Mouse (Mus musculus) forebrain, embryonic 13.5 days (tissue): ENCODE data around the gene Phf13. TPM values are rescaled to one million over a fixed set of nuclear protein-coding genes. Genes with fewer than 3 reads are reported as not detected.

Experiments used
- ATAC-seq: fragments of 200-750 bp; cut with Nextera tagmentation; 2 replicates; pipeline ENCODE4 v1.8.0; 2017
- H3K27ac ChIP-seq: fragments of 300-500 bp; sonication (generic); 2 replicates; pipeline ENCODE4 v1.5.1; 2015; ENCODE audit warnings: inconsistent platforms, mild to moderate bottlenecking, moderate library complexity
- H3K27me3 ChIP-seq: fragments of 300-500 bp; sonication (generic); 2 replicates; pipeline ENCODE4 v1.6.1; 2015; ENCODE audit warnings: mild to moderate bottlenecking, inconsistent platforms
- H3K36me3 ChIP-seq: fragments of 300-500 bp; sonication (generic); 2 replicates; pipeline ENCODE4 v1.6.1; 2015; ENCODE audit warnings: mild to moderate bottlenecking, inconsistent platforms; ENCODE audit not compliant: poor library complexity, severe bottlenecking
- H3K4me1 ChIP-seq: fragments of 300-500 bp; sonication (generic); 2 replicates; pipeline ENCODE4 v1.6.1; 2015; ENCODE audit warnings: inconsistent platforms
- H3K4me2 ChIP-seq: fragments of 300-500 bp; sonication (generic); 2 replicates; pipeline ENCODE4 v1.6.1; 2015; ENCODE audit warnings: inconsistent platforms, mild to moderate bottlenecking, moderate library complexity
- H3K4me3 ChIP-seq: fragments of 300-500 bp; sonication (generic); 2 replicates; pipeline ENCODE4 v1.5.1; 2015; ENCODE audit warnings: mild to moderate bottlenecking, inconsistent platforms
- H3K9ac ChIP-seq: fragments of 300-500 bp; sonication (generic); 2 replicates; pipeline ENCODE4 v1.6.1; 2015; ENCODE audit warnings: mild to moderate bottlenecking, inconsistent platforms
- H3K9me3 ChIP-seq: fragments of 300-500 bp; sonication (generic); replicated peaks from 2 replicates; pipeline ENCODE4 v1.6.1; 2016; ENCODE audit warnings: inconsistent platforms
- WGBS: fragments of 180-500 bp; shearing (Covaris S2); methylation state at CpG from one replicate; pipeline ENCODE4 v1.1.7; 2015; 5-methylcytosine and 5-hydroxymethylcytosine counted together
- polyA plus RNA-seq: library from polyadenylated mRNA; unstranded; fragments of >200 nt; fragmentation: Nextera tagmentation; extraction: Ambion mirVana; gene quantifications from 2 replicates; pipeline ENCODE4 v1.2.1, GENCODE M21; 2015

The Phf13 gene
- polyA plus RNA-seq, 1 experiment from 2014 or later: 17.6 TPM

GRCm38 (mm10) chr4:152028456-152028855, 32.4 kb upstream of the Phf13 start:
- peak overlapping the region; percentile 72 for H3K9ac ChIP-seq
- peaks cover 50% of the 10 kb centered on the region for H3K4me1 ChIP-seq
- H3K27ac ChIP-seq: no peak overlapping the region
- H3K4me3 ChIP-seq: peak overlapping the region; percentile 67
- no peak for ATAC-seq
- 69% methylated on average over 15 of the region's 15 CpGs for WGBS
- no peaks in the 10 kb centered on the region for H3K9me3 ChIP-seq
- peaks cover 13% of the 10 kb centered on the region for H3K36me3 ChIP-seq
- H3K4me2 ChIP-seq: peak overlapping the region; percentile 97
- H3K27me3 ChIP-seq: 0 out of 2 replicates have a peak, but pooled peaks cover 5% of the 10 kb centered on the region

- H3K9me3 ChIP-seq: no peaks in the 10 kb centered on the region
- H3K9ac ChIP-seq: peak within 1 kb of the TSS; percentile 72
- peak; percentile 99 for ATAC-seq
- peak within 1 kb of the TSS; percentile 67 for H3K4me3 ChIP-seq
- peak within 1 kb of the TSS; percentile 60; the same call in 1 of the 2 replicates for H3K27ac ChIP-seq
- H3K36me3 ChIP-seq: peaks cover 22% of the 10 kb centered on the region
- under 1% methylated on average over 35 of the region's 35 CpGs for WGBS
- peak within 1 kb of the TSS; percentile 97 for H3K4me2 ChIP-seq
- H3K4me1 ChIP-seq: peaks cover 51% of the 10 kb centered on the region
- 0 out of 2 replicates have a peak, but pooled peaks cover 5% of the 10 kb centered on the region for H3K27me3 ChIP-seq
These were observed 31.5 kb upstream of the Phf13 start, which contains the start of gene Zbtb48 for GRCm38 (mm10) chr4:152027524-152027923. Zbtb48 (minus strand) TSS chr4:152027671.

GRCm38 (mm10) chr4:152026751-152027508, 30.9 kb upstream of the Phf13 start:
- Histone ChIP-seq H3K9me3 (no peaks in the 10 kb centered on the region), H3K36me3 (peaks cover 27% of the 10 kb centered on the region), H3K27ac (no peak overlapping the region), H3K27me3 (0 out of 2 replicates have a peak, but pooled peaks cover under 1% of the 10 kb centered on the region), H3K4me3 (peak overlapping the region; percentile 67), H3K4me2 (peak overlapping the region; percentile 97), H3K9ac (peak overlapping the region; percentile 72), H3K4me1 (peaks cover 51% of the 10 kb centered on the region)
- WGBS: 2% methylated on average over 36 of the region's 41 CpGs
- ATAC-seq: peak; percentile 29

GRCm38 (mm10) chr4:152024525-152024924, 28.5 kb upstream of the Phf13 start:
- H3K9ac ChIP-seq: peak overlapping the region; percentile 45
- 93% methylated on average over 11 of the region's 11 CpGs for WGBS
- H3K9me3 ChIP-seq: no peaks in the 10 kb centered on the region
- H3K27ac ChIP-seq: no peak overlapping the region
- peaks cover 44% of the 10 kb centered on the region for H3K4me1 ChIP-seq
- H3K4me2 ChIP-seq: peak overlapping the region; percentile 1; the same call in 1 of the 2 replicates
- no peak for ATAC-seq
- peaks cover 51% of the 10 kb centered on the region for H3K36me3 ChIP-seq
- H3K4me3 ChIP-seq: no peak overlapping the region
- H3K27me3 ChIP-seq: no peaks in the 10 kb centered on the region

GRCm38 (mm10) chr4:152022506-152022905, 26.4 kb upstream of the Phf13 start:
- Histone ChIP-seq H3K36me3 (peaks cover 70% of the 10 kb centered on the region), H3K9me3 (no peaks in the 10 kb centered on the region), H3K27me3 (no peaks in the 10 kb centered on the region), H3K27ac (no peak overlapping the region), H3K9ac (no peak overlapping the region), H3K4me2 (no peak overlapping the region), H3K4me1 (peaks cover 33% of the 10 kb centered on the region), H3K4me3 (no peak overlapping the region)
- ATAC-seq: no peak
- 92% methylated on average over 8 of the region's 8 CpGs for WGBS

- Histone ChIP-seq H3K4me1 (peaks cover 29% of the 10 kb centered on the region), H3K9ac (no peak overlapping the region; the same call in 1 of the 2 replicates), H3K9me3 (no peaks in the 10 kb centered on the region), H3K4me3 (no peak overlapping the region), H3K27ac (no peak overlapping the region), H3K36me3 (peaks cover 71% of the 10 kb centered on the region), H3K4me2 (no peak overlapping the region), H3K27me3 (no peaks in the 10 kb centered on the region)
- WGBS: 75% methylated on average over 12 of the region's 12 CpGs
- ATAC-seq: no peak
These were observed 25.6 kb upstream of the Phf13 start for GRCm38 (mm10) chr4:152021568-152022097.

GRCm38 (mm10) chr4:152020024-152020423, 24.0 kb upstream of the Phf13 start:
- WGBS: 92% methylated on average over 21 of the region's 21 CpGs

GRCm38 (mm10) chr4:152019073-152019472, 23.0 kb upstream of the Phf13 start:
- H3K36me3 ChIP-seq: peaks cover 82% of the 10 kb centered on the region
- 91% methylated on average over 6 of the region's 6 CpGs for WGBS

More at GRCm38 (mm10) chr4:152020024-152020423, 24.0 kb upstream of the Phf13 start:
- Histone ChIP-seq H3K4me3 (no peak overlapping the region), H3K36me3 (peaks cover 79% of the 10 kb centered on the region), H3K27ac (no peak overlapping the region), H3K27me3 (no peaks in the 10 kb centered on the region), H3K9ac (no peak overlapping the region), H3K4me2 (no peak overlapping the region), H3K4me1 (peaks cover 13% of the 10 kb centered on the region), H3K9me3 (no peaks in the 10 kb centered on the region)
- ATAC-seq: no peak

GRCm38 (mm10) chr4:152013036-152013813, 17.2 kb upstream of the Phf13 start:
- Histone ChIP-seq H3K4me2 (no peak overlapping the region), H3K9me3 (no peaks in the 10 kb centered on the region), H3K4me1 (peaks cover 27% of the 10 kb centered on the region), H3K4me3 (no peak overlapping the region), H3K27me3 (peaks cover 26% of the 10 kb centered on the region), H3K36me3 (peaks cover 25% of the 10 kb centered on the region), H3K9ac (no peak overlapping the region), H3K27ac (no peak overlapping the region)
- ATAC-seq: no peak
- WGBS: 87% methylated on average over 12 of the region's 12 CpGs

More at GRCm38 (mm10) chr4:152019073-152019472, 23.0 kb upstream of the Phf13 start:
- Histone ChIP-seq H3K4me1 (peaks cover 3% of the 10 kb centered on the region), H3K4me3 (no peak overlapping the region), H3K27ac (no peak overlapping the region), H3K9ac (no peak overlapping the region), H3K4me2 (no peak overlapping the region), H3K27me3 (no peaks in the 10 kb centered on the region), H3K9me3 (no peaks in the 10 kb centered on the region)
- no peak for ATAC-seq

- Histone ChIP-seq H3K27me3 (peaks cover 37% of the 10 kb centered on the region), H3K4me3 (no peak overlapping the region), H3K9ac (no peak overlapping the region), H3K4me1 (peaks cover 38% of the 10 kb centered on the region), H3K4me2 (no peak overlapping the region), H3K9me3 (no peaks in the 10 kb centered on the region), H3K27ac (no peak overlapping the region), H3K36me3 (peaks cover 18% of the 10 kb centered on the region)
- ATAC-seq: no peak
- 94% methylated on average over 16 of the region's 16 CpGs for WGBS
These were observed 16.1 kb upstream of the Phf13 start for GRCm38 (mm10) chr4:152012109-152012508.

- Histone ChIP-seq H3K9me3 (no peaks in the 10 kb centered on the region), H3K27ac (no peak overlapping the region), H3K4me3 (peak overlapping the region; percentile 70), H3K4me1 (peaks cover 38% of the 10 kb centered on the region), H3K36me3 (peaks cover 18% of the 10 kb centered on the region), H3K27me3 (peaks cover 45% of the 10 kb centered on the region), H3K9ac (no peak overlapping the region), H3K4me2 (peak overlapping the region; percentile 99)
- ATAC-seq: no peak
- 78% methylated on average over 8 of the region's 8 CpGs for WGBS
These were observed 15.2 kb upstream of the Phf13 start for GRCm38 (mm10) chr4:152011171-152011760.
